Mouse (Mus musculus): ENCODE measurements around the gene A4galt.
"Not testable (repeated sequence)": the region's sequence is repeated elsewhere in the genome, so short reads cannot be mapped to it uniquely, and the experiment has no call there.

Gene A4galt

GRCm38 (mm10) chr15:83251176-83252004, at the start of gene A4galt:
Gene A4galt (minus strand): TSS chr15:83251774.
- DNase-seq (ENCODE audit: low spot score in 2 of 2) = no peak

DNA sequence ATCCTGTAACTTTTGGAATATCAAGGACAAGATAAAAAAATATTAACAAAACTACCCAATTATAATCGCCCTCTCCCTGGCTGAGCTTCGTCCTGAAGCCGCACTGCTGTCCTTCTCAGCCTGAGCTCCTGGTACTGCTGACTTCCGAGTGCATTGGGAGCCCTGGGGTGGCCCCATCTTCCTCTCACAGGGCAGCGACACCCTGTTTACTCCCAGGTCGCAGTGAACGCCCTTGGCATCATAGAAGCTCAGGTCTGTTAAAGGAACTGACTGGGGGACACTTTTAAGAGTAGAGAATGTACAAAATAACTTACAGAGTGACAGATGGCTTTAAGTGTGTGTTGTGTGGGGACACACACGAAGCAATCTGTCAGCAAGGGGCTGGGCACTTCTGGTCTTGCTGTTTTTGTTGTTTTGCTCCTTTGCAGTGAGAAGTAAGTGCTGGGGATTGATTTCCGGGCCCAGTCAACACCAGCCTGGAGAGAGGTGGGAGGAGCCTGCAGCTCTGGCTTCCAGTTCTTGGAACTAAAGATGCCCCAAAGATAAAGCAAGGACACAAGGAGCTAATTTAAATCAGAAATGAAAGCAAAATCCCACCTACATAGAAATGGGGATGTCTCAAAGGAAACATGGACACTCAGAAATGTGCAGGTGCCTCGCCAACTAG, 48.5 kb upstream of the A4galt start:
- no peak for DNase-seq (ENCODE audit: low spot score in 2 of 2)

GRCm38 (mm10) chr15:83299450-83299849, 47.9 kb upstream of the A4galt start:
- no peak for DNase-seq (ENCODE audit: low spot score in 2 of 2)

DNA sequence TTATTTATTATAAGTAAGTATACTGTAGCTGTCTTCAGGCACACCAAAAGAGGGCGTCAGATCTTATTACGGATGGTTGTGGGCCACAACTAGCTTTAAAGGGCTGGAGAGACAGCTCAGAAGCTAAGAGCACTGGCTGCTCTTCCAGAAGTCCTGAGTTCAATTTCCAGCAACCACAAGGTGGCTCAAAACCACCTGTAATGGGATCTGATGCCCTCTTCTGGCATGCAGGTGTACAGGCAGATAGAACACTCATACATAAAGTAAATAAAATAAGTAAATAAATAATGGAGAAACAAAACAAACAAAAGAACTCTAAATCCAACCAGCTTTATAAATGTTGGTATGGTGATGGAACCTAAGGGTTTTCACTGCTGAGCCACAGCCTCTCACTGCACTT, 47.2 kb upstream of the A4galt start:
- no peak for DNase-seq (ENCODE audit: low spot score in 2 of 2)

DNA sequence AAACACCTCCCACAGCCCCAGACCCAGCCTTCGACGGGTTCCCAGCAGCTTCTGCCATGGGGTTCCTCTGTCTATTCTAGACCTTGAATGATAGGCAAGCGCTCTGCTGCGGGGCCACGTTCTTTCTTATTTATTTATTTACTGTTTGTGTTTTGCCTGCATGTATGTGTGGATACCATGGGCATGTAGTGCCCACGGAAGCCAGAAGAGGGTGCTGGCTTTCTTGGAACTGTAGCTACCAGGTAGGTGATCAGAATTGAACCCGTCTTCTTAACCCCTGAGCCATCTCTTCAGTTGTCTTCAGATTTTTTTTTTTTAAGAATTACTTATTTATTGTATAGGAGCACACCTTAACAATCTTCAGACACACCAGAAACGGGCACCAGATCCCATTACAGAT, 46.7 kb upstream of the A4galt start:
- no peak for DNase-seq (ENCODE audit: low spot score in 2 of 2)

GRCm38 (mm10) chr15:83296771-83297311, 45.3 kb upstream of the A4galt start:
- no peak for DNase-seq (ENCODE audit: low spot score in 2 of 2)

DNA sequence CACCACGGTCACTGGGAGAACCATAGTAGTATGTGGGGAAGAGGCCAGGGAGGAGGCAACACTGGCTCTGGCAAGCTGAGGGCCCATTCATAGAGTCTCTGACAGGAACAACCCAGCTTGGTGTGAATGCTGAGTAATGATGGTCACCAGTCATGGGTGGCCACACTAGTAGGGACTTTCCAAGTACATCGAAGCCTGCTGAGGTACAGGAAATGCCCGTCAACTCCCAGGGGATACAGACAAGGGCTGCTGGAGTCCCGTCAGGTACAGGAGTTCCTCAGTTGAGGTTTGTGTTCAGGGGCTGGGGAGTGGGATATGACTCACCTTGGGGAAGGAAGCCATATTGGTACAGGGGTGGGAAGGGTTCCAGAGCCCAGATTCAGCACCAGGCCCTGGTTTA, 44.5 kb upstream of the A4galt start:
- no peak for DNase-seq (ENCODE audit: low spot score in 2 of 2)

GRCm38 (mm10) chr15:83294954-83295353, 43.4 kb upstream of the A4galt start:
- no peak for DNase-seq (ENCODE audit: low spot score in 2 of 2)

DNA sequence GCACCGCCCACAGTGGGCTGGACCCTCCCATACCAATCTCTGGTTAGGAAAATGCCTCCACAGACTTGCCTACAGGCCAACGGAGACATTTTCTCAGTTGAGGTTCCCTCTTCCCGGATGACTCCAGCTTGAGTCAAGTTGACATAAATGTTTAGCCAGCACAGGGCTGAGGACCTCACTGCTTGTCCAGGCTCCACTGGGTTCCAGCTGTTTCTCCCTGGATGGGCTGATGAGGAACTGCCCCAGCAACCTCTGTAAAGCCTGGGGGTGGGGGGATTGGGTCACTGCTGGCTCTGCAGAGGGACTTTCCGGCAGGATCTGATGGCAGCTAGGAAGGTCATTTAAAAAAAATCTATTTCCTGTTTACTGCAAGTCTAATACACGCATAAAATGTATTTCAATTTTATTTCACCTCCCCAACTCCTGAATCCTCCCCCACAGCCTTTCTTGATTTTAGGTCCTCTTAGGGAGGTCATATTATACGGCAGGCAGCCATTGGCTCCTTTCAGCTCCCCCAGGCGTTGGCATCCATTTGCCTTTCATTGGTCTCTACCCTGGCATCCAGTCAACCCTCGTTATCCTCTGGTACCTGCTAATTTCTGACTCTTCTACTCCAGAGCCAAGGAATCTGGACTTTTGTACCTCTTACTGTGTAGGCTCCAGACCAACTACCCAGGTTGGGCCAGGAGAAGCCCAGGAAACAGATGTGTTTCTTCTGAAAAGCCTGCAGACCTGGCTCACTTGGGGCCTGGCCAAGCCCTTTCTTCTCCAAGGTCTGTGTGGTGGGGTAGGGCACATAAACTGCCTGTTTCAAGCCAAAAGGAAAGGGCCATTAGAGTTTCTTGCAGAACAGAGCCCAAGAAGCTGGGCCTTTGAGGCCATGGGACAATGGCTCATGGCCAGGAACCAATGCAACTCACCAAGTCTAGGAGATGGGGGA, 42.4 kb upstream of the A4galt start:
- DNase-seq (ENCODE audit: low spot score in 2 of 2) = no peak

DNA sequence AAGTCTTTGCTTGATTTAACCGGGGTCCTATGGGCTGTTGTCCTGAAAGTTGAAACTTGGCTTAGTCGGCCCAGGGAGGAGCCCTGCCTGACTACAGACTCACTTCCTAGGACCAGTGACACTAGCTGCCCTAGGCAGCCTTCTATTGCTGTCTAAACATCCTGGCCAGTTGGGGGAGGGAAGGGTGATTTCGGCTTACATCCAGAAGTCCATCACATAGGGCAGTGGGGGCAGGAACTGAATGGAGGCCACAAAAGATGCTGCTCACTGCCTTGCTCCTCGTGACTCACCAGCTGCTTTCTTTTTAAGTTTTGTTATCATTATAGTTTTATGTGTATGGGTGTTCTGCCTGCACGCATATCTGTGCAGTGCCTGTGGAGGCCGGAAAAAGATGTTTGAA, 41.6 kb upstream of the A4galt start:
- DNase-seq (ENCODE audit: low spot score in 2 of 2) = no peak

- no peak for DNase-seq (ENCODE audit: low spot score in 2 of 2)
Measured at GRCm38 (mm10) chr15:83292261-83293056, 40.9 kb upstream of the A4galt start.

GRCm38 (mm10) chr15:83290899-83291298, 39.3 kb upstream of the A4galt start:
- DNase-seq (ENCODE audit: low spot score in 2 of 2) = no peak

- DNase-seq (ENCODE audit: low spot score in 2 of 2) = no peak
Measured at GRCm38 (mm10) chr15:83284828-83285227, 33.3 kb upstream of the A4galt start.

DNA sequence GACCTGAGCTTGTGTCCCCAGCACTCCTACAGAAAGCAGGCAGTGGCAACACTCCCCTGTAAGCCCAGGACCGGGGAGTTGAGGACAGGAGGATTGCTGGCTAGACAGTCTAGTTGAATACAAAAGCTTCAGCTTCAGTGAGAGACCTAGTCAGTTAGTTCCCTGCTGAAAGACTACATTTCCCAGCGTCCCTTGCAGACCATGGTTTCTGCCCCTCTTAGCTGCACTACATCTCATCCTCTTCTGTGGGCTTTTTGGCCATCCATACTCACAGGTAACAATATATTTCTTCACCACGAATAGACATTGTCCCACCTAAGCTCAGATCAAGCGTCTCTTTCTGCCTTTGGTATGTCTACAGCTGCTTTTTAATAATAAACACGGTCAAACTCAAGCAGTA, 30.8 kb upstream of the A4galt start:
- DNase-seq (ENCODE audit: low spot score in 2 of 2) = no peak

DNA sequence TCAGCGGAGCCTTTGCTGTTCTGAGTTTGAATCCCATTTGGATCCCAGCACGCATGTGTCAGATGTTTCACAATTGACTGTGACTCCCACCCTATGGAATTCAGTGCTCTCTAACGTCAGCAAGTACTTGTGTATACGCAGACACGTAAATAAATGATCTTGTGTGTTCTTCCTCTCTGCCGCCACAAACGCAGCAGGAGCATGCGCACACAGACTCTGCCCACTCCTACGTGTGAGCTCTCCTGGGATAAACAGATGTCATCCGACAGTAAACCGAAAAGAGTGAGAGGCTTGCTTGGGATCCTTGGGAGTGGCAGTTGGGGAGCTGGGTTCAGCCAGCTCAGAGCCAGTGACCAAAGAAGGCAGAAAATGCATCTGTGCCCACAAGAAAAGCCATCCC, 29.7 kb upstream of the A4galt start:
- DNase-seq (ENCODE audit: low spot score in 2 of 2) = no peak

DNA sequence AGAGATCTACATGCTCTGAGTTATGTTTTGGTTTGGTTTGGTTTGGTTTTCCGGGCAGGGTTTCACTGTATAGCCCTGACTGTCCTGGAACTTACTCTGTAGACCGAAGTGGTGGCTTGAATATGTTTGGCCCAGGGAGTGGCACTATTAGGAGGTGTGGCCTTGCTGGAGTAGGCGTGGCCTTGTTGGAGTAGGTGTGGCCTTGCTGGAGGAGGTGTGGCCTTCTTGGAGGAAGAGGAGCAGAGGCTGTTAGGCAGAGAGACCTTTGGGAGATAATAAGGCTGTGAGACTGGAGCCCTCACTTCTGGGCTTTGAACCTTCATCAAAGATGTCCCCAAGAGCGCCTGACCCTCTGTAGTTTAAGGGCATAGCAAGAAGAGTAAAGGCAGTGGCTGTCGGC, 27.0 kb upstream of the A4galt start:
- DNase-seq (ENCODE audit: low spot score in 2 of 2) = no peak

DNA sequence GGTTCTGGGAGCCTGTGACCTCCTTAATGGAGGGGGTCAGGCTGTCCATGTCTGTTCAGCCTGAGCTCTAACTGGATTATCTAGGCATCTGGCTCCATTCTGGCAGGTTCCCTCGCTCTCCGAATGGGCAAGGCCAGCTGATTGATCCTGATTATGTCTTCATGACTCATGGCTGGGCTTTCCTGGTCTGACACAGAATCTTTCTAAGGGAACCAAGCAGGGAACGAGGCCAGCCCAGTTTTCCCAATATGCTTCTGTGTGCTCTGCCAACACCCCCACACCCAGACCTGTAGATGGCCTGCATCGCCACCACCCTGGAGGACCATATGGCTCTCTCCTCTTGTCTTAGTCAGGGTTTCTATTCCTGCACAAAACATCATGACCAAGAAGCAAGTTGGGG, 25.9 kb upstream of the A4galt start:
- DNase-seq (ENCODE audit: low spot score in 2 of 2) = no peak

DNA sequence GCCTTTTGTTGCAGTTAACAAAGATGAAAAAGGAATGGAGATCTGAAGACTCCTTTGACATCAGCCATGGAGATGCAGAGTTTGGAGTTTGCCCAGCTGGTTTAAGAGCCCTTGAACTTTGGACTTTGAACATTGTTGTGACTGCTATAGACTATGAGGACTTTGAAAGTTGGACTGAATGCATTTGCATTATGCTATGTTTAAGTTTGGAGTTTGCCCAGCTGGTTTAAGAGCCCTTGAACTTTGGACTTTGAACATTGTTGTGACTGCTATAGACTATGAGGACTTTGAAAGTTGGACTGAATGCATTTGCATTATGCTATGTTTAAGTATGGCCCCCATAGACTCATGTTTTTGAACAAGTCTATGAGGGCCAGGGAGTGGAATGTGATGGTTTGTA, 22.7 kb upstream of the A4galt start:
- not testable (repeated sequence) for DNase-seq (ENCODE audit: low spot score in 2 of 2)

DNA sequence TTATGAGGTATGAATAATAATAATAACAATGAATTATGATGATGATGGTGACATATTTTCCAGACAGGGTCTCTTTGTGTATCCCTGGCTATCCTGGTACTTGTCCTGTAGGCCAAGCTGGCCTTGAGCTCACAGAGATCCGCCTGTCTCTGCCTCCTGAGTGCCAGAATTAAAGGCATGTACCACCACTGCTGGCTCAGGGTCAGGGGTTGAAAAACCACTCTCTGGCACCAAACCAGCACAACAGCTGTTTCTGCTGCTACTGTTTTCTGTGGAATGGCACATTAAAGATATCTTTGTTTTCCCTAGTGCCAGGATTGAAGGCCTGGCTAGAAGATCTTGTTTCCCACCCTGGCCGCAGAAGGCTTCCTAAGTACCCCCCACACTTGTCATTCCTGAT, 21.4 kb upstream of the A4galt start:
- DNase-seq (ENCODE audit: low spot score in 2 of 2) = no peak

DNA sequence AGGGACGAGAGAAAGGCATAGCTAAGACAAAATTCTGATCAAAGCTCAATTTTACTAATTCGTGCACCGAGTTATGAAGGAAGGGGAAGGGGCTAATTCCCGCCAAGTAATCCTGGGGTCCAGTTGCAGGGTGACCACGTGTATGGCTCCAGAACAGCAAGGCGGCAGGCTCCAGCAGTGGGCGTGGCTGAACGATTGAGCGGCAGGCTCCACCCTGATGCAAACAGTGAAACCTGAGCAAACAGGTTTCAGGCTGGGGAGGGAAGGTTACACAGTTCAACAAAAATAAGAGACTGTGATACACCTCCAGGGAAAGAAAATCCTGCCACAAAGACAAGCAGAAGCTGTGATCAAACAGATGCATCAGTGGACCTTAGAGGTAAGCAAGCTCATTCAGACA, 19.6 kb upstream of the A4galt start:
- DNase-seq (ENCODE audit: low spot score in 2 of 2) = not testable (repeated sequence)

DNA sequence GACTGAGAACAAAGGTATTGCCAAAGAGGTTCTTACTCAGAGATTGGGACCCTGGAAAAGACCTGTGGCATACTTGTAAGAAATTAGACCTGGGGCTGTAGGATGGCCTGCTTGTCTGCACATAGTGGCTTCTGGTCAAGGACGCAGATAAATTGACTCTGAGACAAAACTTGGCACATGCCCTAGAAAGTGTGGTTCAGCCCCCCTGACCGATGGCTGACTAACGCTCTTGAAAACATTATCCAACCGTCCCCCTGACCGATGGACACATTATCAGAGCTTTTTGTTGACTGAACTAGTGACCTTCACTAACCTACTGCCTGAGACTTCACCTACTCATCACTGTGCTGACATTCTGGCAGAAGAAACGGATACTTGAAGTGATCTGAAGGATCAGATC, 18.4 kb upstream of the A4galt start:
- not testable (repeated sequence) for DNase-seq (ENCODE audit: low spot score in 2 of 2)

Measured in thymus, postnatal 10 days (tissue).